Mouse (Mus musculus) cortical plate, adult 2 months (tissue): ENCODE data around the gene Zfp189.

Source experiments
- CTCF ChIP-seq: fragments of 200-500 bp; IDR thresholded peaks from 2 replicates; pipeline ENCODE4 v1.5.1; 2011; ENCODE audit warnings: mild to moderate bottlenecking, control low read depth, low read length; ENCODE audit not compliant: insufficient read depth; ENCODE audit errors: extremely low read depth
- POLR2A ChIP-seq: fragments of 200-500 bp; IDR thresholded peaks from 2 replicates; pipeline ENCODE4 v1.6.1; 2011; ENCODE audit warnings: mild to moderate bottlenecking, low read length, control low read depth; ENCODE audit not compliant: insufficient read depth; ENCODE audit errors: extremely low read depth

DNA sequence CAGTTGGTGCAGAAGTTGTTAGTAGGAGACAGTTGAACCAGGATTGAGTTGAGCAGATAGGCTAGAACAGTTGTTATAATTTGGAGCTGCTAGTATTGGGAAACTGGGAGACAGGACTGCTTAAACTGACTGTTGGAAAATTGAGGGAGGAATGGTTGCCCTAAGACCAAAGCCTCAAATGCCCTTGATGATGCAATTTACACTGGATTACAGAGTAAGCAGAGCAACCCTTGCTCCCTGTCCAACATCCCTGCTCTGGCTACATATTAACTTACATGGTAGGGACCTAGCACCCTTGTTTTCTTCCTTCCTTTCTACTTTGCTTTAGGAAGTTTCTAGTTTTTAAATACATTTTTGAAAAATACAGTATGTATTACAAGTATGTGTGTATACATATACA lies 35.5 kb upstream of the Zfp189 start:
- TF ChIP-seq POLR2A (no peak), CTCF (no peak)
